Mouse (Mus musculus) midbrain, embryonic 16.5 days (tissue): ENCODE measurements at regions not wholly inside any gene's neighbourhood (a gene's known extent, or its start where the extent isn't known, plus 50 kb on each side); places are given as distances from the start of the nearest gene placed in this dataset.

Experiments
- ATAC-seq: fragments of 200-750 bp; cut with Nextera tagmentation; 2 replicates; pipeline ENCODE4 v1.8.0; 2017; ENCODE audit warnings: moderate TSS enrichment
- H3K27ac ChIP-seq: fragments of 300-500 bp; sonication (generic); 2 replicates; pipeline ENCODE4 v1.5.1; 2014; ENCODE audit warnings: mild to moderate bottlenecking, low read length, mixed read lengths
- H3K27me3 ChIP-seq: fragments of 300-500 bp; sonication (generic); 2 replicates; pipeline ENCODE4 v1.6.1; 2014; ENCODE audit warnings: low read depth, low read length, mixed read lengths; ENCODE audit not compliant: control insufficient read depth, insufficient read depth
- H3K36me3 ChIP-seq: fragments of 300-500 bp; sonication (generic); 2 replicates; pipeline ENCODE4 v1.6.1; 2014; ENCODE audit warnings: mild to moderate bottlenecking, low read length, moderate library complexity, mixed read lengths; ENCODE audit not compliant: control insufficient read depth, insufficient read depth
- H3K4me1 ChIP-seq: fragments of 300-500 bp; sonication (generic); 2 replicates; pipeline ENCODE4 v1.6.1; 2014; ENCODE audit warnings: mild to moderate bottlenecking, low read length, mixed read lengths; ENCODE audit not compliant: control insufficient read depth, insufficient read depth
- H3K4me2 ChIP-seq: fragments of 300-500 bp; sonication (generic); 2 replicates; pipeline ENCODE4 v1.6.1; 2014; ENCODE audit warnings: mild to moderate bottlenecking, low read length, mixed read lengths
- H3K4me3 ChIP-seq: fragments of 300-500 bp; sonication (generic); 2 replicates; pipeline ENCODE4 v1.5.1; 2014; ENCODE audit warnings: low read depth, mild to moderate bottlenecking, low read length, moderate library complexity, mixed read lengths
- H3K9ac ChIP-seq: fragments of 300-500 bp; sonication (generic); 2 replicates; pipeline ENCODE4 v1.6.1; 2014; ENCODE audit warnings: low read depth, low read length, mixed read lengths
- H3K9me3 ChIP-seq: fragments of 300-500 bp; sonication (generic); replicated peaks from 2 replicates; pipeline ENCODE4 v1.6.1; 2014; ENCODE audit warnings: mild to moderate bottlenecking, low read length, mixed read lengths; ENCODE audit not compliant: control insufficient read depth, poor library complexity, severe bottlenecking
- WGBS: fragments of 180-500 bp; shearing (Covaris S2); extraction: QIAGEN DNeasy Blood & Tissue Kit; methylation state at CpG from one replicate; pipeline ENCODE4 v1.1.7; 2014; 5-methylcytosine and 5-hydroxymethylcytosine counted together

DNA sequence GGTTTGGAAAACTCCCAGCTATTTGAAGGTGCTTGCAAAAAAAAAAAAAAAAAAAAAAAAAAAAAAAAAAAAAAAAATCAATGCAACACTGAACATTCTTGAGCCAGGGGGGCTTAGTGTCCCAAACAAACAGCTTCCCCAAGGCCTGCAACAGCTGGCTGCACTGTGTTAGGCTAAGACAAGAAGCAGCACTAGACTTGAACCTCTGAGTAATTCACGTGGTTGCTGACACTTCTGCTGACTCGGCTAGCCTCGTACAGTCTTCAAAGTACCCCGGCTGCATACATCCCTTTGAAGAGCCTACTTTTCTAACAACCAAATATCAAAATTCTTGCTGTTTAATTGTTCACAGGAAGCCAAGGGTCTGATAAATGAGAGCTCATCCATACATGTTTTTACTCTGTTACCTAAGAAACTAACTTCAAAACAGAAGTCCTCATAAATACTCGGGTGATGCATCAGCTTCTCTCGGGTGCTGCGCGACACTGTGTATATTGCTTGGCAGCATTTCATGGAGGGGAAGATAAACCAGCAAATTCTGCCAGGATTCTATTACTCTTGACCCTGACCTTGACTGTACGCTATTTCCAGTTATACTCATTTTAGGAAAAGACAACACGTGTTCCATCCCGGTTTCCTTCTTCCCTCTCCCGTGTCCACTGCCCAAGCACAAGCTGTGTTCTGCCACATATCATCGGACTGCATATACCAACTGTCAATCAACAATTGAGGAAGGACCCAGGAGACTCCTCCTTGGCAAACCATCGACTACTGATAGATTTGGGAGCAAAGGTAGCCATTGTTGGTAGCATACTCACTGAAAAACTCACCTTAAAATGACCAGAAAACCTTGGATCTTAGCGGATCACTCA lies 352.8 kb upstream of the Nt5c1b start:
- Histone ChIP-seq H3K36me3 (no peaks in the 10 kb centered on the region), H3K27ac (no peak overlapping the region)

DNA sequence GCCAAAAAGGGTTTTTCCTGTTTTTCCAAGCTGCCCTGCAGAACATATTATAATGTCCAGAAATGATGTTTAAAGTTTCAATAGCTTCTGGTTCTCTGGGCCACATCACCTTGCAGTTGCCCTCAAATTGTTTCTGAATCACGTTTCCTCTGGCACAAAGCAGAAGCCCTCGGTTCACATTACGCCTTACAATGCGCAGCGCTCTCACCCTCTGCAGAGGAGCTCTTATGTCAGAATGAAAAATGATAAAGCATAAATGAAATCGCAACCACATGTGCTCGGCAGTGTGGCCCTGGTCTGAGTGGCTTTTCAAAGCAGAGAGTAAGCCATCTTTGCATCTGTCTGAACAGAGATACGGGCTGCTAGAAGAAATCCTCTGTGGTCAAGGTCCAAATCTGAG lies 334.3 kb upstream of the Nt5c1b start:
- H3K27ac ChIP-seq: no peak overlapping the region
- no peaks in the 10 kb centered on the region for H3K36me3 ChIP-seq
- H3K9ac ChIP-seq: no peak overlapping the region
- WGBS: 89% methylated on average over 8 of the region's 8 CpGs
- no peak for ATAC-seq
- H3K4me3 ChIP-seq: no peak overlapping the region
- H3K9me3 ChIP-seq: no peaks in the 10 kb centered on the region
- H3K4me1 ChIP-seq: no peaks in the 10 kb centered on the region
- H3K4me2 ChIP-seq: no peak overlapping the region
- H3K27me3 ChIP-seq: no peaks in the 10 kb centered on the region

More for the DNA sequence above, 352.8 kb upstream of the Nt5c1b start:
- ATAC-seq: no peak
- H3K27me3 ChIP-seq: no peaks in the 10 kb centered on the region
- WGBS: 87% methylated on average over 15 of the region's 15 CpGs
- H3K4me3 ChIP-seq: no peak overlapping the region
- no peaks in the 10 kb centered on the region for H3K4me1 ChIP-seq
- H3K4me2 ChIP-seq: no peak overlapping the region
- no peaks in the 10 kb centered on the region for H3K9me3 ChIP-seq
- H3K9ac ChIP-seq: no peak overlapping the region

DNA sequence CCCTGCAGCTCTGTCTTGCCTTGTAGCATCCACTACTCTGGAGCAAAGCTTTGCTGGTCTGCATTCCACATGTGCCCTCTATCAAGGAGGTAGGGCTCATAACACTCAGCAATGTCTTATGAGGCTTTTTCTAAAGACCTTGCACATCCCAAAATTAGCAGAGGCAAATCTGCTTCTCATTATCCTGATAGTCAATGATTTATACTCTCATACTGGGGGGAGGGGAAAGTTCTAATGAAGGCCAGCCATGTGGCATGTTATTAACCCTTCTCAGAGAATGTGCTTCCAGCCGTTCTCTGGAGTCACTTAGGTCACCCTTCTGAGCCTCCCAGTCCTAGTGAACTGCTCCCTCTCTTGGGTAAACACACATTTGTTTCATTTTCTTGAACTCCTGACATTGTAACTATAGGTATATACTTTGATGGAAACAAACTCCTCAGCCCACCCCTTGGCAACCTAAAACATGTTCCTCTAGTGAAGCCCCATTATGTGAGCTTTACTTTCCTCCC lies 307.7 kb upstream of the Nt5c1b start:
- H3K27ac ChIP-seq: no peak overlapping the region
- H3K27me3 ChIP-seq: no peaks in the 10 kb centered on the region
- ATAC-seq: no peak
- H3K4me3 ChIP-seq: no peak overlapping the region
- H3K36me3 ChIP-seq: no peaks in the 10 kb centered on the region
- no peak overlapping the region for H3K4me2 ChIP-seq
- no peak overlapping the region for H3K9ac ChIP-seq
- 68% methylated on average over 1 of the region's 1 CpGs for WGBS
- no peaks in the 10 kb centered on the region for H3K9me3 ChIP-seq
- H3K4me1 ChIP-seq: no peaks in the 10 kb centered on the region

DNA sequence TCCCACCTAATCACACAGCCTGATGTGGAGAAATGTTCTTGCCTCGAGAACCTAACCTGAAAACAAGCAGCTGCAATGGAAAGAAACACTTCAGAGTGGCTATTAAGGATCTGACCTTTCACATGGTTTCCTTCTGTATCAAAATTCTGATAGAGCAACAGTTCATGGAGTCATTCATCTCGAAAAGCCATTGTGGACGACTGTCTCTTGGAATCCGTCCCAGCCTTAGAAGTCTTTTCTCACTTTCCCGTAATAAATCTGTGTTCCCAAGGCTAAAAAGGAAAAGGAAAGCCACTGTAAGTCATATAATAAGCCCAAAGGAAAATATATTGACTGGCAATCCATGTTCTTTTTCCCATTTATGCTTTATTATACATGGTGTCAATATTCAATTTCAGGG lies 291.4 kb upstream of the Nt5c1b start:
- Histone ChIP-seq H3K27ac (no peak overlapping the region), H3K36me3 (no peaks in the 10 kb centered on the region), H3K4me2 (no peak overlapping the region), H3K27me3 (no peaks in the 10 kb centered on the region), H3K9me3 (no peaks in the 10 kb centered on the region), H3K9ac (no peak overlapping the region), H3K4me3 (no peak overlapping the region), H3K4me1 (no peaks in the 10 kb centered on the region)
- WGBS: 72% methylated on average over 5 of the region's 5 CpGs
- ATAC-seq: no peak

DNA sequence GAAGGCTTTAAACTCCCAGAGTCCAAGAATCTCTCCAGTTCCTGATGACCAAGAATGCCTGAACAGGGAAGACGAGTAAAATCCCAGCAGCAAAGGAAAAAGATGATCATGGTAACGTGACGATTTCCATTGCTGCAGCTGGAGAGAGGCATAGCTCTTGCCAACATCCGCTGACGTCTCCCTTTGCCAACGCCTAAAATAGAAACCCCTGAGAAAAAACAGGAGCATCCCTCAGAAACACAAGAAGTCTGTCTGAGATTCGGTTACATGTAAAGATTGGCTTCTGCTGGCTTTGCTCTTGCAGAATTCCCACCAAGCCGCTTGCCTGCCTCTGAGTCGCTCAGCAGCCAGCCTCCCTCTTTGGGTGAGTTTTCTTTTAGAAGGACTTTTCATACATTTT lies 290.3 kb upstream of the Nt5c1b start:
- no peaks in the 10 kb centered on the region for H3K4me1 ChIP-seq
- H3K4me3 ChIP-seq: no peak overlapping the region
- 87% methylated on average over 9 of the region's 9 CpGs for WGBS
- no peak overlapping the region for H3K4me2 ChIP-seq
- H3K27me3 ChIP-seq: no peaks in the 10 kb centered on the region
- no peak overlapping the region for H3K9ac ChIP-seq
- ATAC-seq: no peak
- no peaks in the 10 kb centered on the region for H3K9me3 ChIP-seq
- no peaks in the 10 kb centered on the region for H3K36me3 ChIP-seq
- H3K27ac ChIP-seq: no peak overlapping the region

DNA sequence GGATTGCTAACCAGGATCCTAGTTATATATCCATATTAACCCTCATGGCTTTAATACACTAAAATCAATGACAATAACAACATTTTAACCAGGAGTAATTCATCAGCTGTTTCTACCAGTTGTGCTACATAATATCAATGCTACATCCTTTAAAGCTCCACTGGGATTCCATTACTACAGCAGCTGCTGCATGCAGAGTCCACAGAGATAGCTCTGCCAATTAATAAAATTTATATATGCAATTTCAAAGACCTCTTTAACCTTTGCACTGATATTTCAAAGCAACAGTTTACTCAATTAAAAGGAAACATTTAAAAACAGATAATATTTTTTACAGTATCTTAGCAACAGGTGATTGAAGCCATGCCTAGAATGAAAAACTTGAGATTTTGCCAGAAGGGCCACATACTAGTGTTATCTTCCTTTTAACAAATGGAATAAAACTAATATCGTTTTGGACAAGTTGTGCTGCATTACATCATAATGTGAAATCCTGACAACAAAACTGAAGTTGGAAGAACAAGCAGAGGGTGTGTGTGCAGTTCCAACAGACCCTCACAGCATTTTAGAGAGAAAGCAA lies 256.8 kb upstream of the Nt5c1b start:
- Histone ChIP-seq H3K4me3 (no peak overlapping the region), H3K4me2 (no peak overlapping the region), H3K36me3 (no peaks in the 10 kb centered on the region), H3K9ac (no peak overlapping the region), H3K9me3 (0 out of 2 replicates have a peak, but pooled peaks cover 3% of the 10 kb centered on the region), H3K27me3 (no peaks in the 10 kb centered on the region), H3K4me1 (no peaks in the 10 kb centered on the region), H3K27ac (no peak overlapping the region)
- WGBS: 90% methylated on average over 1 of the region's 1 CpGs
- no peak for ATAC-seq

DNA sequence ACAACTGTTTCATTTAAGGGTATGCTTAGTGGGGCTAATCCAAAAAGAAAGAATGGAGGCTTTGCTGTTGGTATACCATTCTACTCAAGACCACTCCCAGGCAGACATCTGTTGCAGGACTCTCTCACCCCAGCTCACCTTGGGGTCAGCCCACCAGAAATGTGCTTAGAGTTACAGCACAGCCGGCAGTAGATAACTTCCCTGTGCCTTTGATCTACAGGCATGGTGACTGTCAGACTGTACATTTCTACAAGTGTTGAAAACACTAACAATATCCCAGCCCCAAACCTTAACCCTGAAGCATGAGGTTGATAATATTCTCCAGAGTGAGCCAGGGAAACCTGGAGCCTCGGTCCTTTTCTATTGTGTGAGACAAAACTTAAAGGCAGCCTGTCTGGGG lies 247.7 kb upstream of the Nt5c1b start:
- no peak overlapping the region for H3K27ac ChIP-seq
- 77% methylated on average over 2 of the region's 2 CpGs for WGBS
- H3K4me3 ChIP-seq: no peak overlapping the region

DNA sequence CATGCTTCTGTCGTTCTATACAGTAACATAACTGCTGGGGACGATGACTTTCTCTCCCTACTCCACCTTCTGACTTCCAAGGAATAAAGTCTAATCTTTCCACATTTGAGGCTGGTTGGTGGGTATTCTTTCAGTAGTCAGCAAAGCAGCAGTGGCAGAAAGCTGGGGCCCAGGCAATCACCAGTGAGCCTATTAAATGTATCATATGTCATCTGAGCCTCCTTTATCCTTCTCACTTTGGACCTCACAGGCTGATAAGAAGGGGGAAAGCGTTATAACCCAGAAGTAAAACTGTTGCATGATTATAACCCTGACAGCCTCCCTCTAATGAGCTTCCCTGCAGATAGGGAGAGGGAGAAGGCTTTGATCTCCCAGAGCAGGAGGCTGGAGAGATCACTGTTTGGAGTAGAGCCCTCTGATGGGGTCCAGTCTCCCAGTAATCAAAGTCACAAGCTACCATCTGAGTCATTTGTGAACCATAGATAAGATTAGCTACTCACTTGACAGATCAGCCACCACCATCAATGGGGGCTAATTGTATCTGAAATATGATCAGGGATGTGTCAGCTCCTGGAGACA lies 241.7 kb upstream of the Nt5c1b start:
- Histone ChIP-seq H3K4me1 (no peaks in the 10 kb centered on the region), H3K36me3 (no peaks in the 10 kb centered on the region), H3K4me2 (no peak overlapping the region), H3K27me3 (no peaks in the 10 kb centered on the region), H3K4me3 (no peak overlapping the region), H3K9me3 (no peaks in the 10 kb centered on the region), H3K27ac (no peak overlapping the region), H3K9ac (no peak overlapping the region)
- ATAC-seq: peak; percentile 75; the same call in 1 of the 2 replicates
- 49% methylated on average over 3 of the region's 3 CpGs for WGBS

More for the DNA sequence above, 247.7 kb upstream of the Nt5c1b start:
- no peaks in the 10 kb centered on the region for H3K4me1 ChIP-seq
- no peaks in the 10 kb centered on the region for H3K36me3 ChIP-seq
- no peaks in the 10 kb centered on the region for H3K9me3 ChIP-seq
- H3K9ac ChIP-seq: no peak overlapping the region
- ATAC-seq: no peak
- H3K4me2 ChIP-seq: no peak overlapping the region
- no peaks in the 10 kb centered on the region for H3K27me3 ChIP-seq

DNA sequence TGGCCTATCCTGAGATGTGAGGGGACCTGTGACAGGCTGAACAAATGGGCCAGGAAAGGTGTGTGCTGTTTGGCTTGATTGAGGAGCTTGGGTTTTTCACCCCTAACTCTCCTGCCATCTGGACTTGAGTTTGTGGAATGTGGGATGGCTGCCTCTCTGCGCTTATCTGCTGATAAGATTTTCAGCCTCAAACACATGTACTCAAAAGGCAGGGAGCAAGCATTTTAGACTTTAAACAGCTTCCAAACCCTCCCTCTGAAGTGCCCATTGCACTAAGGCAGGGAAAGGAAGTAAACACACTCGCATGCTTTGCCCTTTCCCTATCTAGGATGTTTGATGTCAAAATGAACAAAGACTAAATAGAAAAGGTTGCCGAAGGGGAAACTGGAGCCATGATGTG lies 235.6 kb upstream of the Nt5c1b start:
- no peaks in the 10 kb centered on the region for H3K9me3 ChIP-seq
- H3K4me1 ChIP-seq: no peaks in the 10 kb centered on the region
- H3K27ac ChIP-seq: no peak overlapping the region
- H3K27me3 ChIP-seq: no peaks in the 10 kb centered on the region
- no peaks in the 10 kb centered on the region for H3K36me3 ChIP-seq
- H3K9ac ChIP-seq: no peak overlapping the region
- WGBS: 71% methylated on average over 3 of the region's 3 CpGs
- ATAC-seq: no peak
- H3K4me2 ChIP-seq: no peak overlapping the region
- no peak overlapping the region for H3K4me3 ChIP-seq
